Mouse (Mus musculus) midbrain, embryonic 13.5 days (tissue): ENCODE results near the gene Cbx6. TPM values are rescaled to one million over a fixed set of nuclear protein-coding genes. Genes with fewer than 3 reads are reported as not detected.

Source experiments
- ATAC-seq: fragments of 200-750 bp; cut with Nextera tagmentation; 2 replicates; pipeline ENCODE4 v1.8.0; 2017; ENCODE audit warnings: mild to moderate bottlenecking, moderate TSS enrichment, moderate library complexity
- H3K27ac ChIP-seq: fragments of 300-500 bp; sonication (generic); 2 replicates; pipeline ENCODE4 v1.5.1; 2015; ENCODE audit warnings: inconsistent platforms, mild to moderate bottlenecking, moderate library complexity
- H3K27me3 ChIP-seq: fragments of 300-500 bp; sonication (generic); 2 replicates; pipeline ENCODE4 v1.6.1; 2015; ENCODE audit warnings: mild to moderate bottlenecking, inconsistent platforms
- H3K36me3 ChIP-seq: fragments of 300-500 bp; sonication (generic); 2 replicates; pipeline ENCODE4 v1.6.1; 2015; ENCODE audit warnings: mild to moderate bottlenecking, inconsistent platforms
- H3K4me1 ChIP-seq: fragments of 300-500 bp; sonication (generic); replicated peaks from 2 replicates; pipeline ENCODE4 v1.6.1; 2015; ENCODE audit warnings: inconsistent platforms
- H3K4me2 ChIP-seq: fragments of 300-500 bp; sonication (generic); replicated peaks from 2 replicates; pipeline ENCODE4 v1.6.1; 2015; ENCODE audit warnings: moderate library complexity, mild to moderate bottlenecking, inconsistent platforms
- H3K4me3 ChIP-seq: fragments of 300-500 bp; sonication (generic); replicated peaks from 2 replicates; pipeline ENCODE4 v1.5.1; 2015; ENCODE audit warnings: mild to moderate bottlenecking, inconsistent platforms
- H3K9ac ChIP-seq: fragments of 300-500 bp; sonication (generic); replicated peaks from 2 replicates; pipeline ENCODE4 v1.6.1; 2015; ENCODE audit warnings: mild to moderate bottlenecking, inconsistent platforms
- H3K9me3 ChIP-seq: fragments of 300-500 bp; sonication (generic); 2 replicates; pipeline ENCODE4 v1.6.1; 2016; ENCODE audit warnings: mild to moderate bottlenecking, inconsistent platforms
- WGBS: fragments of 180-500 bp; shearing (Covaris S2); methylation state at CpG from one replicate; pipeline ENCODE4 v1.1.7; 2015; 5-methylcytosine and 5-hydroxymethylcytosine counted together
- polyA plus RNA-seq: library from polyadenylated mRNA; unstranded; fragments of >200 nt; fragmentation: Nextera tagmentation; extraction: Ambion mirVana; gene quantifications from 2 replicates; pipeline ENCODE4 v1.2.1, GENCODE M21; 2015

Gene Cbx6
- polyA plus RNA-seq, 1 experiment from 2014 or later = 61.4 TPM

GRCm38 (mm10) chr15:79858979-79859378 is 24.5 kb upstream of the Cbx6 start:
- 87% methylated on average over 5 of the region's 5 CpGs for WGBS
- H3K4me1 ChIP-seq = no peaks in the 10 kb centered on the region
- H3K36me3 ChIP-seq = no peaks in the 10 kb centered on the region
- no peak overlapping the region for H3K4me3 ChIP-seq
- no peaks in the 10 kb centered on the region for H3K27me3 ChIP-seq
- no peak overlapping the region for H3K4me2 ChIP-seq
- H3K27ac ChIP-seq = no peak overlapping the region
- ATAC-seq = no peak
- no peak overlapping the region for H3K9ac ChIP-seq
- no peaks in the 10 kb centered on the region for H3K9me3 ChIP-seq

GRCm38 (mm10) chr15:79850143-79850542 is 15.7 kb upstream of the Cbx6 start:
- Histone ChIP-seq H3K4me3 (no peak overlapping the region), H3K9ac (no peak overlapping the region), H3K36me3 (no peaks in the 10 kb centered on the region), H3K4me2 (no peak overlapping the region), H3K9me3 (no peaks in the 10 kb centered on the region), H3K27me3 (0 out of 2 replicates have a peak, but pooled peaks cover 3% of the 10 kb centered on the region), H3K4me1 (peaks cover 7% of the 10 kb centered on the region), H3K27ac (no peak overlapping the region)
- WGBS = 98% methylated on average over 2 of the region's 2 CpGs
- ATAC-seq = no peak

- no peak overlapping the region for H3K27ac ChIP-seq
- H3K4me2 ChIP-seq = no peak overlapping the region
- H3K36me3 ChIP-seq = no peaks in the 10 kb centered on the region
- H3K4me3 ChIP-seq = no peak overlapping the region
- no peaks in the 10 kb centered on the region for H3K9me3 ChIP-seq
- ATAC-seq = no peak
- WGBS = 18% methylated on average over 5 of the region's 5 CpGs
- H3K27me3 ChIP-seq = 0 out of 2 replicates have a peak, but pooled peaks cover 3% of the 10 kb centered on the region
- peaks cover 7% of the 10 kb centered on the region for H3K4me1 ChIP-seq
- H3K9ac ChIP-seq = 0 out of 2 replicates have a peak overlapping the region, but pooled peaks have one; percentile 23
Measured at GRCm38 (mm10) chr15:79847100-79847499, 12.6 kb upstream of the Cbx6 start.

GRCm38 (mm10) chr15:79845986-79846385 is 11.5 kb upstream of the Cbx6 start:
- H3K9ac ChIP-seq = no peak overlapping the region
- WGBS = 73% methylated on average over 4 of the region's 4 CpGs
- no peaks in the 10 kb centered on the region for H3K9me3 ChIP-seq
- H3K27me3 ChIP-seq = 0 out of 2 replicates have a peak, but pooled peaks cover 7% of the 10 kb centered on the region
- H3K4me3 ChIP-seq = no peak overlapping the region
- H3K36me3 ChIP-seq = no peaks in the 10 kb centered on the region
- no peak overlapping the region for H3K4me2 ChIP-seq
- no peak for ATAC-seq
- peaks cover 7% of the 10 kb centered on the region for H3K4me1 ChIP-seq
- H3K27ac ChIP-seq = no peak overlapping the region

DNA sequence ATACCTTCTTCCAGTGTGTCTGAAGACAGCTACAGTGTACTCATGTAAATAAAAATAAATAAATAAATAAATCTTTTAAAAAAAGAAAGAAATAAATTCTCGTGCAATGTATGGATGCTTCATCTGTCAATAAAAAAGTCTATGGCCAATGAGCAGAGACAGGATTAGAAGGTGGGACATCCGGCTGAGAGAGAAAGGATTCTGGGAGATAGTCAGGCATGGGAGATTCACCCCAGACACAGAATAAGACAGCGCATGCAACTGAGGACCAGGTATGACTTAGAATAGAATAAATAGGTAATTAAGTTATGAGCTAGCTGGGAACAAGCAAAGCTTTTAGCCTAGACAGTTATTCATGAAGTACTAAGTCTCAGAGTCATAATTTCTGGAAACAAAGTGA is 8.5 kb upstream of the Cbx6 start:
- Histone ChIP-seq H3K9me3 (no peaks in the 10 kb centered on the region), H3K4me3 (no peak overlapping the region), H3K27ac (no peak overlapping the region), H3K4me2 (no peak overlapping the region), H3K27me3 (0 out of 2 replicates have a peak, but pooled peaks cover 4% of the 10 kb centered on the region), H3K36me3 (no peaks in the 10 kb centered on the region), H3K4me1 (peaks cover 7% of the 10 kb centered on the region), H3K9ac (no peak overlapping the region)
- WGBS = 85% methylated on average over 3 of the region's 3 CpGs
- ATAC-seq = no peak

DNA sequence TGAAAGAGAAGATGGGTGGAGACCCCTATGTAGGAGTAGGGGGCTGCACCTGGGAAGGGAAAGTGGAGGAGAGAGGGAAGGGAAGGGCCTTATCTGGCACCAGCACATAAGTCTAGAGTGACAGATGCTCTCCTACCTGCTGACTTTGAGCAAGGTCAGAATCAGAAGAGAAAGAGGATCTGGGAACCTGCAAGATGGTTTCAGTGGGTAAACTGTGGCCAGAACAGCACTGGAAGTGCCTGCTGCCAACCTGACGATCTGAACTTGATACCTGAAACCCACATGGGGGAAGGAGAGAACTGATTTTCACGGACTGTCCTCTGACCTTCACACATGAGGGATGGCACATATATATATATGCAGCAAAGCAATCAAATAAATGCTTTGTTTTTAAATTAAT is 5.8 kb upstream of the Cbx6 start:
- no peak for ATAC-seq
- Histone ChIP-seq H3K4me2 (no peak overlapping the region), H3K9me3 (no peaks in the 10 kb centered on the region), H3K4me3 (no peak overlapping the region), H3K36me3 (no peaks in the 10 kb centered on the region), H3K9ac (no peak overlapping the region), H3K4me1 (peaks cover 12% of the 10 kb centered on the region), H3K27ac (no peak overlapping the region), H3K27me3 (0 out of 2 replicates have a peak, but pooled peaks cover 4% of the 10 kb centered on the region)
- WGBS = 77% methylated on average over 2 of the region's 2 CpGs

DNA sequence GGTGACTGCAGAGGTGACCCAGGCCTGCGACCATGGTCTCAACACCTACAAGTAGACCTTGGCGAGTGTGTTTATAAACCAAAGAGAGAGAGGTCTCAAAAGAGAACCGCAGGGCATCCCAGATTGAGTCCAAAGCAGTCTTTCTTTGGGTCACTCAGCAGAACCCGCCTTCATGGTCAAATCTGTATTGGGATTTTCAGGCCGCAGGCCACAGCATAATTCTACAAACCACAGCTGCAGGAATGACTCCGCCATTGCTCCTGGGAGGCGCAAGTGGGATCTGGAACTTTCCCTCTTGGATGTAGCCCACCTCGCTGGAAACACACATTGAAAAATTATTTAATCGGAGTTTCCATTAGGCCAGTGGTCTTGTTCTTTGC is 383 bp upstream of the Cbx6 start:
- 0 out of 2 replicates have a peak overlapping the region, but pooled peaks have one; percentile 60 for H3K9ac ChIP-seq
- peak overlapping the region; percentile 97 for H3K27ac ChIP-seq
- H3K4me1 ChIP-seq = peaks cover 55% of the 10 kb centered on the region
- peak overlapping the region; percentile 95 for H3K4me3 ChIP-seq
- no peaks in the 10 kb centered on the region for H3K9me3 ChIP-seq
- H3K36me3 ChIP-seq = peaks cover 4% of the 10 kb centered on the region; the same call in 1 of the 2 replicates
- 36% methylated on average over 9 of the region's 9 CpGs for WGBS
- ATAC-seq = no peak
- peak overlapping the region; percentile 99 for H3K4me2 ChIP-seq
- no peaks in the 10 kb centered on the region for H3K27me3 ChIP-seq

GRCm38 (mm10) chr15:79833251-79834050 is 1.0 kb downstream of the Cbx6 start:
- WGBS = 1% methylated on average over 41 of the region's 41 CpGs
- Histone ChIP-seq H3K4me3 (peak overlapping the region; percentile 95), H3K27ac (peak overlapping the region; percentile 97), H3K4me1 (peaks cover 69% of the 10 kb centered on the region), H3K36me3 (peaks cover 15% of the 10 kb centered on the region), H3K4me2 (peak overlapping the region; percentile 99), H3K27me3 (no peaks in the 10 kb centered on the region), H3K9ac (peak overlapping the region; percentile 97), H3K9me3 (no peaks in the 10 kb centered on the region)
- ATAC-seq = peak; percentile 18; the same call in 1 of the 2 replicates

DNA sequence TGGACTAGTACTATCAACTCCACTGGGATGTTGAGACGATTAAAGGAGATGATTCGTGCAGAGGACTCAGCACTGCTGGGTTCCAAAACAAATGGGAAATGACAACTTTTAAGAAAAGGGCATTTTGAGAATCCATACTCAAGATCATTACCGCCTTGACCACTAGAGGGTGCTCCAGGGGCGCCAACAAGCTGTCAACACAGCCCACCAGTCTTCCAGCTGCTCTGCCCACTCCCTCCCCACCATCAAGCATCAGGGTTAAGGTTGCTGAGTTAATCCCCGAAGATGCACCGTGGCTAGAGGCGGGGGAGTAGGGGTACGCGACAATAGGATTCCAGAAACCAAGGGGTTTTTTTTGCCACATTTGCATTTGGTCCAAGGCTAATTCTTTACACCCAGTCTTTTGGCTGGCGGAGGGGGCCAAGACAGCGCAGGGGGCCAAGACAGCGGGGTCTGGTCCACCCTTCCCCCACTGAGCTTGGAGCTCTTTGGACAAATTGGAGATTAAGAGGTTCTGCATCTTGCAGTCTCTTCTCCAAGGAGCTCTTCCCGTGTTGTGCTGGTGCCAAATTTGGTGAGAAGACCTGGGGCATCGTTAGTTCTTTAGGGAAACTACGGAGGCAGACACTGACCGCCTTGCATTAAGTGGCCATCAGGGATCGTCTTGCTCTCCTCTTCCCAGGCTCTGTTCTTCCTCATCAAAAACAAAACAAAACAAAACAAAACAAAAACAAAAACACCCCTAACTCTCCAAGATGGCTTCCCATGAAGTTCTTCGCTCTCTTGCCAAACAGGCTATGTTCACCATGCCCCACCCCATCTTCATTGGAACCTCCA is 2.2 kb downstream of the Cbx6 start:
- Histone ChIP-seq H3K4me3 (peak overlapping the region; percentile 95), H3K9ac (peak overlapping the region; percentile 97), H3K27ac (peak overlapping the region; percentile 97), H3K9me3 (no peaks in the 10 kb centered on the region), H3K27me3 (no peaks in the 10 kb centered on the region), H3K4me1 (peaks cover 81% of the 10 kb centered on the region), H3K4me2 (peak overlapping the region; percentile 99), H3K36me3 (peaks cover 27% of the 10 kb centered on the region)
- 0 out of 2 replicates have a peak, but pooled peaks have one; percentile 34 for ATAC-seq
- WGBS = 12% methylated on average over 18 of the region's 18 CpGs

- Histone ChIP-seq H3K27ac (peak overlapping the region; percentile 51; the same call in 1 of the 2 replicates), H3K9me3 (no peaks in the 10 kb centered on the region), H3K4me1 (peaks cover 87% of the 10 kb centered on the region), H3K9ac (peak overlapping the region; percentile 61), H3K27me3 (no peaks in the 10 kb centered on the region), H3K36me3 (peaks cover 43% of the 10 kb centered on the region), H3K4me3 (no peak overlapping the region), H3K4me2 (0 out of 2 replicates have a peak overlapping the region, but pooled peaks have one; percentile 6)
- 18% methylated on average over 4 of the region's 4 CpGs for WGBS
- no peak for ATAC-seq
Measured at GRCm38 (mm10) chr15:79830388-79830787, 4.1 kb downstream of the Cbx6 start.

DNA sequence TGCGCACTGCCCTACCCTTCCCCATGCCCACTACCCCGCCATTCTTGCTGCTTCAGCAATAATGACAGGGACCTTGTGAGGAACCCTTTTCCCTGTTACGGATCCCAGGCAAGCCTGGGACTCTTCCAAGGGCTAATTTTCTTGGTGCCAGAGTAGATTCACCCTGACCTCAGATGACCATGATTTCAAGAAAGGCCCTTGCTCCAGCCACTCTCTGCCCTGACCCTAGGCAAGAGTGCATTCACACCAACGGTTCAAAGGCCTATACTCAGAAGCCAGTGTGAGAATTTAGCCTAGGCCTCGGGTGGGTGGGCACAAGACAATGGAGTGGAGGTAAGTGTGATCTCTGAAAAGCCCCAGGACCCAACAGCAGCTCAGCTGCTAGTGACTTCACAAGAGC is 5.1 kb downstream of the Cbx6 start:
- WGBS = 65% methylated on average over 5 of the region's 5 CpGs
- Histone ChIP-seq H3K4me3 (no peak overlapping the region), H3K4me1 (peaks cover 87% of the 10 kb centered on the region), H3K9me3 (no peaks in the 10 kb centered on the region), H3K27me3 (no peaks in the 10 kb centered on the region), H3K9ac (peak overlapping the region; percentile 61), H3K4me2 (peak overlapping the region; percentile 44; the same call in 1 of the 2 replicates), H3K27ac (0 out of 2 replicates have a peak overlapping the region, but pooled peaks have one; percentile 5), H3K36me3 (peaks cover 44% of the 10 kb centered on the region)
- no peak for ATAC-seq
